Mouse (Mus musculus): Measurements from ENCODE around the gene Cebpe.

GRCm38 (mm10) chr14:54669381-54669780, 42.6 kb downstream of the Cebpe start:
- peak; percentile 62 for TF ChIP-seq CTCF (IDR thresholded peaks at IDR 0.05; ENCODE audit: low read depth, low read length)
- TF ChIP-seq EP300 (IDR thresholded peaks at IDR 0.05; ENCODE audit: insufficient read depth, low read depth, low read length) = no peak
- no peak for TF ChIP-seq POLR2A (IDR thresholded peaks at IDR 0.05; ENCODE audit: insufficient read depth, low read length)
